Mouse (Mus musculus) kidney, adult 11 months (tissue): ENCODE data around the gene A730009L09Rik.

Source experiments
- DNase-seq: peaks from one replicate; pipeline ENCODE4 v3.0.0; 2022

The A730009L09Rik gene

DNA sequence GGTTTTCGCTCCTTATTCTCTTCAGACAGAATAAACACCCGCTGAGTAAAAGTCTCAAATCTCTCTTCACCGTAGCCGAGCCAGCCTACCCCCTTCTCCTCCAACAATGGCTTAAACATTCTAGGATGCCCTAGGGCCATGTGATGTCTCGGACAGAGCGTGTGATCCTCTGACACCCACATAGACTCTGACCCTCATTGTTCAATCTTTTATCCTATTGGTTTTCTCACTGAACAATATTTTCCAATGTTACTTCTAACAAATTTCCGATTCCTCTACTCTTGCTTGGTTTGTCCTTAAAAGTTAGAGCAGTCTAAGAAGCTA is 45.3 kb downstream of the A730009L09Rik start:
- DNase-seq: no peak
